Mouse (Mus musculus) embryo, embryonic 9.5 days (tissue): ENCODE measurements around the gene Samd15.

Experiments
- DNase-seq: peaks from one replicate; pipeline ENCODE4 v3.0.0-alpha.2; 2017; ENCODE audit errors: extremely low spot score

The Samd15 gene

GRCm38 (mm10) chr12:87230379-87230895 is 30.9 kb downstream of the Samd15 start:
- DNase-seq = no peak

DNA sequence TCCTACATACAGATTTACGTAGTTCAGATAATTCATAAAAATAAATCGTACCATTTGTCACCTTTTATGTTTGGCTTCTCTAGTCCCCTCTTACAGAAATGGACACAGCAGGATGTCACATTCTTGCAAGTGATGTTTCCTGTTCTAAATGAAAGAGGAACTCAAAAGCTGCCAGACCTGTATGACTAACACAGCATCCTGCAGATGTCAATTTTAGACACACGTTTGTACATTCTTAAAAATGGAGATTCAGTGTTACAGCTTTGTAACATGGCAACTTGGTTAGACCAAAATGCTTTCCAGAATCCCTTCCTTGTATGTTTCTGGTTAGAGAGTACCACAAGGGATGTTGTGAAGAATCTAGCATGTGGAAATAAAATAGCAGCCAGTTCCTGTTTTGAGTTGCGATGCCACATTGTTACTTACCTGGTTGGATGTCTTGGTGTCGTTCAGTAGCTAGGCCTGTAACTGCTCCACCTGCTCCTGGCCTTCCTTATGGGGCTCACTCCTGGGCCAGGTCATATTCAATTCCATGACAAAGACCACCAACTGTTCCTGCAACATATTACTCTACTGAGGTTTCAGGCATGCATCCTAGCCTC is 37.5 kb downstream of the Samd15 start:
- DNase-seq = no peak

DNA sequence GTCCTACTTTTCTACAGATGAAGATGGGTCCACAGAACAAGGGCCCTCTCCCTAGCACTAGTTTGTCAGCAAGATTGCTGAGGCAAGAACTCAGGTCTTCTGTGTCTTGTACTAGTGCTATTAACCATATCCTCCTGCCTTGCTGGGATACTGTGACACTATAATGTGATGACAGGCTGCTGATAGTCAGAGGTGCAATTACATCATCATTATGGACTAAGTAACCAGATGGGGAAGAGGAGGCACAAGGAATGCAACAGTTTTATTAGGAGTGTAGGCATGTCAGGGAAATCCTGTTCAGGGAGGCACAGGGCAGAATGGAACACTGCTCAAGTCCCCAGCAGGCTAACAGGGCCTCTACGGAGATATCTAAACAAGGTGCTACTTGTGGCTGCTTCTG is 39.1 kb downstream of the Samd15 start, which contains the start of gene Noxred1:
Gene Noxred1, minus strand, starts transcription at position 101 of the 400 bp plus-strand sequence.
- DNase-seq = no peak

- no peak for DNase-seq
Measured at GRCm38 (mm10) chr12:87250161-87250560, 50.6 kb downstream of the Samd15 start.

DNA sequence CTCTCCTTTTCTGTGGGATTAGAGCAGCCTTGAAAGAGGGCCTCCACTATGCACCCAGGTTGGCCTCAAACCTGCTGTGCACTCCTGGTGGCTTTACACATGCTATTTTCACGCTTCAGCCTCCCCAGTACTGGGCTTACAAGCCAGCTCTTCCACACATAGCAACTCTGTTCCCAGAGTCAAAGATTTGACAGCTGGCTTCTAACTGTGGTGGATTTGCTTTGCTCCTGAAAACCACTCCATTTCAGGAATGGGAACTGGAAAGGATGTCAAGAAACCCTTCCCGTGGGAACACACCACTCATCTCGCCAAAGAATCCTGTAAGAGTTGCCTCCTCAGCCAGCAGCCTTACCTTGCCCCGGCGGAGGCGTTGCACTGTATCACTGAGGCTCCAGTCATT is 54.4 kb downstream of the Samd15 start:
- DNase-seq = no peak

GRCm38 (mm10) chr12:87256629-87257028 is 57.1 kb downstream of the Samd15 start:
- DNase-seq = no peak

GRCm38 (mm10) chr12:87260562-87260961 is 61.0 kb downstream of the Samd15 start:
- DNase-seq = no peak
